Mouse (Mus musculus): Measurements from ENCODE around the gene Zfp771. TPM values are rescaled to one million over a fixed set of nuclear protein-coding genes. Genes with fewer than 3 reads are reported as not detected.

The Zfp771 gene
- polyA plus RNA-seq, 1 experiment from 2014 or later: 70.4 TPM

GRCm38 (mm10) chr7:127271093-127271492 is 27.0 kb downstream of the Zfp771 start:
- no peaks in the 10 kb centered on the region for H3K27me3 ChIP-seq (ENCODE audit: control insufficient read depth, insufficient read depth, low read depth, low read length)
- no peak overlapping the region for H3K4me3 ChIP-seq (ENCODE audit: low read depth, low read length)
- H3K27ac ChIP-seq (ENCODE audit: low read length): no peak overlapping the region
- H3K36me3 ChIP-seq (ENCODE audit: control insufficient read depth, insufficient read depth, low read length): peaks cover 10% of the 10 kb centered on the region
- peaks cover 5% of the 10 kb centered on the region; the same call in 1 of the 2 replicates for H3K9me3 ChIP-seq (replicated peaks; ENCODE audit: control insufficient read depth, low read length, poor library complexity, severe bottlenecking)
- H3K9ac ChIP-seq (ENCODE audit: low read depth, low read length): no peak overlapping the region
- WGBS: 96% methylated on average over 4 of the region's 4 CpGs
- H3K4me2 ChIP-seq (ENCODE audit: low read length): no peak overlapping the region
- ATAC-seq: no peak
- H3K4me1 ChIP-seq (ENCODE audit: control insufficient read depth, insufficient read depth, low read length): peaks cover 18% of the 10 kb centered on the region

GRCm38 (mm10) chr7:127272566-127272965 is 28.5 kb downstream of the Zfp771 start:
- peak overlapping the region; percentile 95 for H3K4me2 ChIP-seq (ENCODE audit: low read length)
- H3K27me3 ChIP-seq (ENCODE audit: control insufficient read depth, insufficient read depth, low read depth, low read length): no peaks in the 10 kb centered on the region
- no peak overlapping the region for H3K9ac ChIP-seq (ENCODE audit: low read depth, low read length)
- no peak overlapping the region for H3K27ac ChIP-seq (ENCODE audit: low read length)
- H3K9me3 ChIP-seq (replicated peaks; ENCODE audit: control insufficient read depth, low read length, poor library complexity, severe bottlenecking): peaks cover 5% of the 10 kb centered on the region; the same call in 1 of the 2 replicates
- peaks cover 18% of the 10 kb centered on the region for H3K4me1 ChIP-seq (ENCODE audit: control insufficient read depth, insufficient read depth, low read length)
- no peak overlapping the region; the same call in 1 of the 2 replicates for H3K4me3 ChIP-seq (ENCODE audit: low read depth, low read length)
- WGBS: 90% methylated on average over 15 of the region's 15 CpGs
- ATAC-seq: no peak
- H3K36me3 ChIP-seq (ENCODE audit: control insufficient read depth, insufficient read depth, low read length): peaks cover 10% of the 10 kb centered on the region

GRCm38 (mm10) chr7:127273118-127273923 is 29.2 kb downstream of the Zfp771 start:
- Histone ChIP-seq H3K4me3 (ENCODE audit: low read depth, low read length) (peak overlapping the region; percentile 73), H3K27ac (ENCODE audit: low read length) (peak overlapping the region; percentile 89), H3K4me2 (ENCODE audit: low read length) (peak overlapping the region; percentile 95), H3K4me1 (ENCODE audit: control insufficient read depth, insufficient read depth, low read length) (peaks cover 18% of the 10 kb centered on the region), H3K27me3 (ENCODE audit: control insufficient read depth, insufficient read depth, low read depth, low read length) (no peaks in the 10 kb centered on the region), H3K9me3 (replicated peaks; ENCODE audit: control insufficient read depth, low read length, poor library complexity, severe bottlenecking) (peaks cover 2% of the 10 kb centered on the region; the same call in 1 of the 2 replicates), H3K36me3 (ENCODE audit: control insufficient read depth, insufficient read depth, low read length) (peaks cover 7% of the 10 kb centered on the region), H3K9ac (ENCODE audit: low read depth, low read length) (peak overlapping the region; percentile 86)
- ATAC-seq: peak; percentile 73
- 13% methylated on average over 50 of the region's 50 CpGs for WGBS

GRCm38 (mm10) chr7:127273925-127274789 is 30.1 kb downstream of the Zfp771 start, which contains the start of gene Sephs2:
Gene Sephs2 (minus strand): TSS chr7:127274055.
- Histone ChIP-seq H3K4me2 (ENCODE audit: low read length) (peak within 1 kb of the TSS; percentile 95), H3K27me3 (ENCODE audit: control insufficient read depth, insufficient read depth, low read depth, low read length) (no peaks in the 10 kb centered on the region), H3K36me3 (ENCODE audit: control insufficient read depth, insufficient read depth, low read length) (peaks cover under 1% of the 10 kb centered on the region), H3K4me3 (ENCODE audit: low read depth, low read length) (peak within 1 kb of the TSS; percentile 73), H3K9ac (ENCODE audit: low read depth, low read length) (peak within 1 kb of the TSS; percentile 86), H3K9me3 (replicated peaks; ENCODE audit: control insufficient read depth, low read length, poor library complexity, severe bottlenecking) (no peaks in the 10 kb centered on the region), H3K27ac (ENCODE audit: low read length) (peak within 1 kb of the TSS; percentile 89), H3K4me1 (ENCODE audit: control insufficient read depth, insufficient read depth, low read length) (peaks cover 18% of the 10 kb centered on the region)
- WGBS: 3% methylated on average over 39 of the region's 39 CpGs
- ATAC-seq: peak; percentile 94

- peaks cover 16% of the 10 kb centered on the region for H3K4me1 ChIP-seq (ENCODE audit: control insufficient read depth, insufficient read depth, low read length)
- WGBS: 80% methylated on average over 5 of the region's 5 CpGs
- no peak overlapping the region for H3K27ac ChIP-seq (ENCODE audit: low read length)
- H3K4me3 ChIP-seq (ENCODE audit: low read depth, low read length): no peak overlapping the region
- no peak overlapping the region for H3K9ac ChIP-seq (ENCODE audit: low read depth, low read length)
- no peak for ATAC-seq
- no peaks in the 10 kb centered on the region for H3K27me3 ChIP-seq (ENCODE audit: control insufficient read depth, insufficient read depth, low read depth, low read length)
- no peak overlapping the region for H3K4me2 ChIP-seq (ENCODE audit: low read length)
- no peaks in the 10 kb centered on the region for H3K36me3 ChIP-seq (ENCODE audit: control insufficient read depth, insufficient read depth, low read length)
- no peaks in the 10 kb centered on the region for H3K9me3 ChIP-seq (replicated peaks; ENCODE audit: control insufficient read depth, low read length, poor library complexity, severe bottlenecking)
Observed at GRCm38 (mm10) chr7:127276519-127276961, 32.5 kb downstream of the Zfp771 start.

- no peaks in the 10 kb centered on the region for H3K27me3 ChIP-seq (ENCODE audit: control insufficient read depth, insufficient read depth, low read depth, low read length)
- H3K4me1 ChIP-seq (ENCODE audit: control insufficient read depth, insufficient read depth, low read length): peaks cover 3% of the 10 kb centered on the region; the same call in 1 of the 2 replicates
- H3K4me3 ChIP-seq (ENCODE audit: low read depth, low read length): no peak overlapping the region
- no peaks in the 10 kb centered on the region for H3K9me3 ChIP-seq (replicated peaks; ENCODE audit: control insufficient read depth, low read length, poor library complexity, severe bottlenecking)
- H3K36me3 ChIP-seq (ENCODE audit: control insufficient read depth, insufficient read depth, low read length): no peaks in the 10 kb centered on the region
- no peak overlapping the region for H3K4me2 ChIP-seq (ENCODE audit: low read length)
- H3K9ac ChIP-seq (ENCODE audit: low read depth, low read length): no peak overlapping the region
- ATAC-seq: no peak
- no peak overlapping the region for H3K27ac ChIP-seq (ENCODE audit: low read length)
- 20% methylated on average over 8 of the region's 8 CpGs for WGBS
Observed at GRCm38 (mm10) chr7:127278311-127278710, 34.2 kb downstream of the Zfp771 start.

- no peak overlapping the region for H3K9ac ChIP-seq (ENCODE audit: low read depth, low read length)
Observed at GRCm38 (mm10) chr7:127280092-127280491, 36.0 kb downstream of the Zfp771 start.

GRCm38 (mm10) chr7:127281114-127281513 is 37.0 kb downstream of the Zfp771 start:
- no peak overlapping the region for H3K9ac ChIP-seq (ENCODE audit: low read depth, low read length)
- H3K4me1 ChIP-seq (ENCODE audit: control insufficient read depth, insufficient read depth, low read length): no peaks in the 10 kb centered on the region
- no peak overlapping the region for H3K27ac ChIP-seq (ENCODE audit: low read length)
- no peaks in the 10 kb centered on the region for H3K9me3 ChIP-seq (replicated peaks; ENCODE audit: control insufficient read depth, low read length, poor library complexity, severe bottlenecking)
- H3K4me3 ChIP-seq (ENCODE audit: low read depth, low read length): no peak overlapping the region
- H3K27me3 ChIP-seq (ENCODE audit: control insufficient read depth, insufficient read depth, low read depth, low read length): no peaks in the 10 kb centered on the region
- H3K4me2 ChIP-seq (ENCODE audit: low read length): no peak overlapping the region
- ATAC-seq: no peak
- WGBS: 83% methylated on average over 4 of the region's 4 CpGs
- no peaks in the 10 kb centered on the region for H3K36me3 ChIP-seq (ENCODE audit: control insufficient read depth, insufficient read depth, low read length)

More at GRCm38 (mm10) chr7:127280092-127280491, 36.0 kb downstream of the Zfp771 start:
- Histone ChIP-seq H3K36me3 (ENCODE audit: control insufficient read depth, insufficient read depth, low read length) (no peaks in the 10 kb centered on the region), H3K27me3 (ENCODE audit: control insufficient read depth, insufficient read depth, low read depth, low read length) (no peaks in the 10 kb centered on the region), H3K4me3 (ENCODE audit: low read depth, low read length) (no peak overlapping the region), H3K4me1 (ENCODE audit: control insufficient read depth, insufficient read depth, low read length) (no peaks in the 10 kb centered on the region), H3K4me2 (ENCODE audit: low read length) (no peak overlapping the region), H3K27ac (ENCODE audit: low read length) (no peak overlapping the region), H3K9me3 (replicated peaks; ENCODE audit: control insufficient read depth, low read length, poor library complexity, severe bottlenecking) (no peaks in the 10 kb centered on the region)
- no peak for ATAC-seq
- 84% methylated on average over 3 of the region's 3 CpGs for WGBS

Data from midbrain, embryonic 16.5 days (tissue).